Mouse (Mus musculus) embryonic fibroblast, embryonic 13.5 days (primary cell): ENCODE measurements around the gene Cad. TPM values are rescaled to one million over a fixed set of nuclear protein-coding genes. Genes with fewer than 3 reads are reported as not detected.
"Not testable (repeated sequence)": the region's sequence is repeated elsewhere in the genome, so short reads cannot be mapped to it uniquely, and the experiment has no call there.

ENCODE experiments used
- H3K27ac ChIP-seq: 2 replicates; pipeline ENCODE4 v1.5.1; 2012; ENCODE audit warnings: low read length, control low read depth, inconsistent platforms; ENCODE audit not compliant: insufficient read depth
- H3K4me1 ChIP-seq: 2 replicates; pipeline ENCODE4 v1.6.1; 2011; ENCODE audit warnings: low read length; ENCODE audit not compliant: control insufficient read depth, insufficient read depth
- H3K4me3 ChIP-seq: 2 replicates; pipeline ENCODE4 v1.5.1; 2011; ENCODE audit warnings: mild to moderate bottlenecking, control low read depth, low read length; ENCODE audit not compliant: insufficient read depth
- CTCF ChIP-seq: IDR thresholded peaks from 2 replicates; pipeline ENCODE4 v1.5.1; 2011; ENCODE audit warnings: mild to moderate bottlenecking, control low read depth, low read length, moderate library complexity, borderline replicate concordance; ENCODE audit not compliant: insufficient read depth
- POLR2A ChIP-seq: IDR thresholded peaks from 2 replicates; pipeline ENCODE4 v1.6.1; 2011; ENCODE audit warnings: low read depth, mild to moderate bottlenecking, control low read depth, low read length, moderate library complexity
- polyA plus RNA-seq: library from polyadenylated mRNA; stranded (reverse); fragments of >200 nt; gene quantifications from 2 replicates; pipeline ENCODE4 v1.2.4, GENCODE M21; 2011; ENCODE audit warnings: low read depth; ENCODE audit not compliant: missing spikeins, insufficient read length

Gene Cad
- 32.6 and 39.5 TPM in 2 replicates for polyA plus RNA-seq

DNA sequence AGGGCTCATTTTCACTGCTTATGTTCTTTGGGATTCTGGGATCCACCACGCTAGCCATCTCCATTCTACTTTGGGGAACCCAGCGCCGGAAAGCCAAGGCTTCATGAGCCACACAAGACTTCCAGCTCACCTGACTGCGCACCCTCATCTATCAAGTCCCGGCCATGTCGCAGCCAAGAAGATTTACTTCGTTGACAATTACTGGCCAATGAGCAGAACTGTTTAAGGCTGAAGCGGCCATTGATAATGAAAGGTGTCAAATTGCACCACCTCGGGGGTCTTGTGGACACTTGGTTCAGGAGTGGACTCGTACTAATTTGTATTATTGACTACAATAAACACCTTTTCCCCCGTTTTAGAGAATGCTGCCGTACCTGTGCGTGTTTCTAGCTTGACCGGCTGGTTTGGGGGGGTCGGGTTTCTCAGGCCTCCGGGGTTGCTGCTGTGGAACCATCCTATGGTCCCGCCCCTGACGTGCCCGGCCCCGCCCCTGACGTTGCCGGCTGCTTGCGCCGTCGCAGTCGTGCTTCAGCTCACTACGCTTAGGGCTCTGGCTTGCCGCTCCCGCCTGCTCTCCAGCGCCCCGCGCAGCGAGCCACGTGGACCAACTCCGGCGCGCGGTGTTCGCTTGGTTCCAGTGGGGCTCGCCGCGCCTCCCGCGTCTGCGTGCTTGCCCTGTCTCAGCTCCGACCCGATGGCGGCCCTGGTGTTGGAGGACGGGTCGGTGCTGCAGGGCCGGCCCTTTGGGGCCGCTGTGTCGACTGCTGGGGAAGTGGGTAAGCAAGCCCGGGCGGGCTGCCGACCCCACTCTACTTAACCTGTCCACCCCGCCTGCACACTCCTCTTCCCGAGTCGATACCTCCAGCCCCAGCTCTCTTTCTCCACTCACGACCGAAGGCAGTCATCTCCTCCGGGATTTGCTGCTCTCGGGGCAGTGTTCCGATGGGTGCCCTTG lies at the start of gene Cad:
TSS of gene Cad (plus strand) at position 520 of the 955 bp plus-strand sequence.
- Histone ChIP-seq H3K4me1 (peaks cover 3% of the 10 kb centered on the region; the same call in 1 of the 2 replicates), H3K4me3 (peak within 1 kb of the TSS; percentile 69), H3K27ac (peak within 1 kb of the TSS; percentile 35)
- TF ChIP-seq CTCF (0 out of 2 replicates have a peak, but pooled peaks have one; percentile 15), POLR2A (peak; percentile 93)

DNA sequence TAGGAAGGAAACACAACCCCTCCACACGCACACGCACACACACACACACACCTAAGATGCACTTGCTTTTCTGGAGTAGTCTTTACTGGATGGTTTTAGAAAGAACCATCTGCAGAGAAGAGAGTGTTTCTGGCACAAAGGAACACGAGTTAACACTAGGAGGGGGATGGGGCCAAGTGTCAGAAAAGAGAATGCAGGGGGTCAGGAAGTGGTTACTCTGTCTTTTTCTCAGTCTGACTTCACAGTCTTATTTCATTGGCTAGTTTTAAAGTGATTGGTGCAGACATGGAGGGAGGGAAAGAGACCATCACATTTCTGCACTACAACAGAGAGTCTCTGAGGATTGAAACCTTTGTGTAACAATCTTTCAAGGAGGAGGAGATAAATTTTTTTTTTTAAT lies 41.8 kb upstream of the Cad start:
- H3K4me3 ChIP-seq = no peak overlapping the region
- TF ChIP-seq POLR2A (no peak), CTCF (no peak)
- H3K27ac ChIP-seq = no peak overlapping the region
- no peaks in the 10 kb centered on the region for H3K4me1 ChIP-seq

DNA sequence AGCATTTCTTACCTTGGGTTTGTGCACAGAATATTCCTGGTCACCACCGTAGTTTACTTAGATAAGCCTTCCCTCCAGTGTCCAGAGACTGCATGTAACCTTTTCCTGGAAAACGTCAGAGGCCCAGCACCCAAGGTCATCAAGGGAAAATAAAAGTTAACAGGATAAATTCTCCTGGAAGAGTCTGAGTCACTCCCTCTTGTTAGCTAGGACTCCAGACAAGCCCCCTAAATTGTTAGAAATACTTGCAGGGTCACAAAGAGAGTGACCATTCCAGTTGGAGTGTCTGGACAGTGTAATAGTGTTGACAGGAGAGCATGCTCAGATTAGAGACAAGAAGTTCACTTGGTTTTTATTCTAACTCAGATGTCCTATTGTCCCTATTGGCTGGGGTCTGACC lies 38.7 kb upstream of the Cad start:
- H3K4me1 ChIP-seq = no peaks in the 10 kb centered on the region
- no peak overlapping the region for H3K4me3 ChIP-seq
- H3K27ac ChIP-seq = no peak overlapping the region
- no peak for TF ChIP-seq POLR2A
- no peak for TF ChIP-seq CTCF

DNA sequence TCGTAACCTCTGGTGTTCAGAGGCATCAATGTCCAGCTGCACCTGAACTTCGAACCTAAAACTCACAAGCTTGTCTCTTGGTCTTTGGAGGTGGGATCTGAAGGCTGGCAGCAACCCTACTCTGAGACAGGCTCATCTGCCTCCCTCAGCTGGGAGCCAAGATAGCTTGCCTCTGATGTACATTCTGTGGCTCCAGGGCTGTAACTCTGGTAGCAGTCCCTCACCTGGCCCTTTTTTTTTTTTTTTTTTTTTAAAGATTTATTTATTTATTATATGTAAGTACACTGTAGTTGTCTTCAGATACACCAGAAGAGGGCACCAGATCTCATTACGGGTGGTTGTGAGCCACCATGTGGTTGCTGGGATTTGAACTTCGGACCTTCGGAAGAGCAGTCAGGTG lies 32.8 kb upstream of the Cad start:
- not testable (repeated sequence) for H3K4me3 ChIP-seq, H3K27ac ChIP-seq, H3K4me1 ChIP-seq

DNA sequence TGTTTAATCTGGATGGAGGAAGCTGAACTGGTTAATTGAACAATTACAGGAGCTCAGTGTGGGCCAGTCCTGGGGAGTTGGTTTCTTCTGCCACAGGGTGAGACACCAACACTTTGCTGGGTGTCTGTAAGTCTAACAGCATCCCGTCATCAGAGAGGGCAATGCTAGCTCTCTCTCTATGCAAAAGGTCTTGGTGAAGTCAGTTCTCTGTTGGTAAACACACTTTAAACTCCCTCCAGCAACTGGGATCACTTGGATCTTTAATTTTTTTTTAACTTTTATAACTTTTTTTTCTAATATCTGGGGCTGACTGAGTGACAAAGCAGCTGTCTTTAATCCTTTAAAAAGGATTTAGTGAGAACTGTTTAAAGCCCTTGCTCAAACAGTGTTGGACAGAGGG lies 31.9 kb upstream of the Cad start:
- TF ChIP-seq POLR2A = no peak
- no peak for TF ChIP-seq CTCF
- Histone ChIP-seq H3K27ac (no peak overlapping the region), H3K4me3 (no peak overlapping the region), H3K4me1 (no peaks in the 10 kb centered on the region)

DNA sequence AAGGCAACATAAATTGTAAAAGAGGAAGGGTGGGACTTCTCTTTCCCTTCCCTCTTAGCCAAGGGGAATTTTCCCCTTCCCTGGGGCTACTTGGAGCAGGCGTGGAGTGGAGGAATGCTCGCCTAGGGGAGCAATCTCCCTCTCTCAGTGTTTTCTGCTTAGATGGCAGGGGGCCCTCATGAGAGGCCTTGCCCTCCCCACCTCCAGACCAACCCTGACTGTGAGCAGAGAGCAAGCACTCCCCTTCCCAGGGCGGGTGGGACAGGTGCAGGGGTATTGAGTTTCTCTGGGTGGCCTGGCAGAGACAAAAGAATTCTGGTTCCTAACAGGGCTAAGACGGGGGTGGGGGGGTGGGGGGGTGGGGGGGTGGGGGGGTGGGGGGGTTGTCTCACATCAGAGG lies 31.3 kb upstream of the Cad start:
- Histone ChIP-seq H3K4me1 (no peaks in the 10 kb centered on the region), H3K27ac (no peak overlapping the region), H3K4me3 (no peak overlapping the region)
- TF ChIP-seq CTCF = no peak
- TF ChIP-seq POLR2A = no peak

DNA sequence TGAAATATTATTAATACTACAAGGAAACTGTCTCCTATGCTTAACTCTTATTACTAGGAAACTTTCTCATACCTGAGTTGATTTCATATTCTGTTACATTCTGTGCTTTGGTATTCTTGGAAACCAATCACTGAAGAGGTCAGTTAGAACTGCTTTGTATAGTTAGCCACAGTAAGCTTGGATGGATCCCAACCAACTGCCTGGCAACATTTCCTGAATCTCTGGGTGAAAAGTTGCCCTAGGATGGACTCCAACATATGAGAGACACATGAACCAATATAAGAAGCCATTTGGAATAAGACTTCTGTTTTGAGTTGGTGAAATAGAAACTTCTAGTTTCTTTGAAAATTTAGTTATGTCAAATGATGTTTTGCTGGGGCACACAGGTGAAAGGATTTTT lies 29.9 kb upstream of the Cad start:
- no peak for TF ChIP-seq POLR2A
- TF ChIP-seq CTCF = no peak
- no peaks in the 10 kb centered on the region for H3K4me1 ChIP-seq
- H3K4me3 ChIP-seq = no peak overlapping the region
- no peak overlapping the region for H3K27ac ChIP-seq

DNA sequence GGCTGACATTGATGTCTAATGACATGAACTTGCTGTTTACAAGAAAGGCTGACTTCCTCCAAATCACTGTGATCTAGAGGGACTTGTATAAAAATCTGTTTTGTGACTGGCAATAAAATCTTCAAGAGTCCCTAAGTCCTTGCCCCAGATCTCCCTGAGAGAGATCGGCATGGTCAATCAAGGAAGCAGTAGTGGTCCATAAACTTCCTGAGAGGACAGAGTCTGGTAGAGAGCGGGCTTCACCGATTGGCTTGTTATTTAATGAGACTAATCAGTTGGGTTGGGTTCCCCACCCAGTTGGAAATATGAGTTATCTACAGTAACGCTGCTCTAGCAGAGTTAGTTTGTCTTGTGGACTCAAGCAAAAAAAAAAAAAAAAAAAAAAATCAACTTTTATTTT lies 23.7 kb upstream of the Cad start:
- TF ChIP-seq POLR2A = no peak
- TF ChIP-seq CTCF = no peak
- H3K27ac ChIP-seq = no peak overlapping the region
- no peak overlapping the region for H3K4me3 ChIP-seq
- no peaks in the 10 kb centered on the region for H3K4me1 ChIP-seq

DNA sequence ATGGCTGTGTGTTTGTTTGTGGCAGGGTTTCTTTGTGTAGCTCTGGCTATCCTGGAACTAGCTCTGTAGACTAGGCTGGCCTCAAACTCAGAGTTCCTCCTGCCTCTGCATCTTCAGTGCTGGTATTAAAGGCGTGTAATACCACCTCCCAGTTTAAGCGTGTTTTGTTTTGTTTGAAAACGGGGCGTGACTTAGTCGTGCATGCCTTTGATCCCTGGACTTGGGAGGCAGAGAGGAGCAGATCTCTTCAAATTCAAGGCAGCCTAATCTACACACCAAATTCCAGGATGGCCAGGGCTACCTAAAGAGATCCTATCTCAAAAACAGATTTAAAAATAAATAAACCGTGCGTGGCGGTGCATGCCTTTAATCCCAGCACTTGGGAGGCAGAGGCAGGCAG lies 23.1 kb upstream of the Cad start:
- no peak overlapping the region for H3K27ac ChIP-seq
- no peaks in the 10 kb centered on the region for H3K4me1 ChIP-seq
- TF ChIP-seq CTCF = no peak
- TF ChIP-seq POLR2A = no peak
- H3K4me3 ChIP-seq = no peak overlapping the region

DNA sequence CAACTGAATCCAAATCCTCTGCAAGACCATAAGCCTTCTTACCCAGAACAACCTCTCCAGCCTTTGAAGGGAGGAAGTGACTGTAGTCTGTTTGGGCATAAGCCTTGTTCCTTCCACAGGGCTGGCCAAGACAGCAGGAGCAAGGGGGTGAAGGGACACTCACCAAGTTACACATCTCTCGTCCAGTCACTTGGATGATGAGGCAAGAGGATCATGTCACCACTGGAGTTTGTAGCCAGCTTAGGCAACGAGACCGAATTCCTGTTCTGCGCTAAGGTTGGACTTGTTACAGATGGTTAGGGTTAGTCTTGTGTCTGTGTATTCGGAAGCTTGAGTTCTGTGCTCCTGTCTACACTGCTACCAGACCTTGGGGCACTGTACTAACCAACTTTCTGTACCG lies 19.9 kb upstream of the Cad start:
- TF ChIP-seq POLR2A (no peak), CTCF (no peak)
- Histone ChIP-seq H3K4me1 (no peaks in the 10 kb centered on the region), H3K4me3 (no peak overlapping the region), H3K27ac (no peak overlapping the region)

DNA sequence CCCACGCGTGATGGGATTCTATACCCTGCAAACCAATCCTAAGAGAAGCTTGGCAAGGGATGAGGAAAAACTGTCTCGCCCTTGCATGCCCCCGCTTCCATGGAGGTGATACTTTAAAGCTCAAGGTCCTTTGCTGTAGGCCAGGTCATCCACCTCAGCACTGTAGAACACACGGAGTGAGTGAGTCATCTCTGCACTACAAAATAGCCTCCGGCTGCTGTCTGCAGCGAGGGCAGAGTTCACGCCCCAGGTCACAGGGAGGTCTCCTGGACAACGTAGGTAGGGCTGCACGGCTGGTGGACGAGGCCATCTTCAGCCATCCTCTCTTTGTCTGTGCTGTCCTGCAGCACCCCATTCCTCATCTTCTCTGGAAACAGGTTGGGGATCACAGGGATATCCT lies 18.0 kb upstream of the Cad start:
- H3K27ac ChIP-seq, H3K4me3 ChIP-seq, H3K4me1 ChIP-seq: not testable (repeated sequence)
